Mouse (Mus musculus) sigmoid colon, adult 10 weeks (tissue): ENCODE results near the gene Tcl1b2. TPM values are rescaled to one million over a fixed set of nuclear protein-coding genes. Genes with fewer than 3 reads are reported as not detected.

Source experiments
- polyA plus RNA-seq: library from polyadenylated mRNA; stranded (reverse); fragments of 350-450 nt; fragmentation: Illumina TruSeq; extraction: RNeasy Lipid Tissue Mini Kit (QIAGEN cat#74804); gene quantifications from one replicate; pipeline ENCODE4 v1.2.3, GENCODE M21; 2014; ENCODE audit warnings: low read depth, low replicate concordance

Tcl1b2 gene
- not detected for polyA plus RNA-seq

GRCm38 (mm10) chr12:105145714-105146113 is at the start of gene Tcl1b2:
TSS of gene Tcl1b2 (plus strand) at chr12:105146014.

GRCm38 (mm10) chr12:105159390-105159789 is 13.6 kb downstream of the Tcl1b2 start, which contains the start of gene Tcl1b1:
TSS of gene Tcl1b1 (plus strand) at chr12:105159690.

GRCm38 (mm10) chr12:105176044-105176443 is 30.2 kb downstream of the Tcl1b2 start, which contains the start of gene Tcl1b5:
TSS of gene Tcl1b5 (plus strand) at chr12:105176344.

GRCm38 (mm10) chr12:105190743-105191142 is 44.9 kb downstream of the Tcl1b2 start, which contains the start of gene Tcl1b3:
TSS of gene Tcl1b3 (plus strand) at chr12:105191043.

GRCm38 (mm10) chr12:105201657-105202056 is 55.8 kb downstream of the Tcl1b2 start, which contains the start of gene Tcl1b4:
TSS of gene Tcl1b4 (plus strand) at chr12:105201957.

Other genes starting within 250 kb of the Tcl1b2 start
- 3.0 TPM for gene Syne3, start 136.2 kb upstream of the Tcl1b2 start, polyA plus RNA-seq
- gene Glrx5, start 113.3 kb upstream of the Tcl1b2 start, polyA plus RNA-seq, result 14.8 TPM
- gene Tcl1b1, start 13.7 kb downstream of the Tcl1b2 start, polyA plus RNA-seq, result not detected
- not detected for gene Tcl1b5, start 30.3 kb downstream of the Tcl1b2 start, polyA plus RNA-seq
- gene Tcl1b3, start 45.0 kb downstream of the Tcl1b2 start, polyA plus RNA-seq, result not detected
- not detected for gene Tcl1b4, start 55.9 kb downstream of the Tcl1b2 start, polyA plus RNA-seq
- gene Tcl1, start 76.8 kb downstream of the Tcl1b2 start, polyA plus RNA-seq, result not detected
- gene Tunar, start 187.9 kb downstream of the Tcl1b2 start, polyA plus RNA-seq, result not detected